Mouse (Mus musculus) liver, embryonic 15.5 days (tissue): ENCODE data around the gene Asna1. TPM values are rescaled to one million over a fixed set of nuclear protein-coding genes. Genes with fewer than 3 reads are reported as not detected.

Experiments used
- ATAC-seq: fragments of 200-750 bp; cut with Nextera tagmentation; 2 replicates; pipeline ENCODE4 v1.8.0; 2017; ENCODE audit warnings: moderate number of reproducible peaks, mild to moderate bottlenecking, moderate library complexity; ENCODE audit not compliant: insufficient read depth
- H3K27ac ChIP-seq: fragments of 300-500 bp; sonication (generic); replicated peaks from 2 replicates; pipeline ENCODE4 v1.5.1; 2015; ENCODE audit warnings: mild to moderate bottlenecking, inconsistent platforms
- H3K27me3 ChIP-seq: fragments of 300-500 bp; sonication (generic); 2 replicates; pipeline ENCODE4 v1.6.1; 2015; ENCODE audit warnings: mild to moderate bottlenecking, inconsistent platforms
- H3K36me3 ChIP-seq: fragments of 300-500 bp; sonication (generic); replicated peaks from 2 replicates; pipeline ENCODE4 v1.6.1; 2015; ENCODE audit warnings: moderate library complexity, mild to moderate bottlenecking, inconsistent platforms
- H3K4me1 ChIP-seq: fragments of 300-500 bp; sonication (generic); replicated peaks from 2 replicates; pipeline ENCODE4 v1.6.1; 2015; ENCODE audit warnings: inconsistent platforms
- H3K4me2 ChIP-seq: fragments of 300-500 bp; sonication (generic); 2 replicates; pipeline ENCODE4 v1.6.1; 2015; ENCODE audit warnings: moderate library complexity, mild to moderate bottlenecking, inconsistent platforms
- H3K4me3 ChIP-seq: fragments of 300-500 bp; sonication (generic); replicated peaks from 2 replicates; pipeline ENCODE4 v1.5.1; 2015; ENCODE audit warnings: mild to moderate bottlenecking, inconsistent platforms
- H3K9ac ChIP-seq: fragments of 300-500 bp; sonication (generic); 2 replicates; pipeline ENCODE4 v1.6.1; 2015; ENCODE audit warnings: moderate library complexity, mild to moderate bottlenecking, inconsistent platforms
- H3K9me3 ChIP-seq: fragments of 300-500 bp; sonication (generic); replicated peaks from 2 replicates; pipeline ENCODE4 v1.6.1; 2016; ENCODE audit warnings: inconsistent platforms
- WGBS: fragments of 180-500 bp; shearing (Covaris S2); methylation state at CpG from one replicate; pipeline ENCODE4 v1.1.7; 2015; ENCODE audit warnings: mixed read lengths; ENCODE audit not compliant: insufficient replicate concordance; 5-methylcytosine and 5-hydroxymethylcytosine counted together
- polyA plus RNA-seq: library from polyadenylated mRNA; unstranded; fragments of >200 nt; fragmentation: Nextera tagmentation; extraction: Ambion mirVana; gene quantifications from 2 replicates; pipeline ENCODE4 v1.2.1, GENCODE M21; 2015

Gene Asna1
- polyA plus RNA-seq, 1 experiment from 2014 or later, result 59.7 TPM

- Histone ChIP-seq H3K4me3 (peak overlapping the region; percentile 70), H3K4me1 (peaks cover 67% of the 10 kb centered on the region), H3K27ac (peak overlapping the region; percentile 89), H3K9me3 (no peaks in the 10 kb centered on the region), H3K4me2 (peak overlapping the region; percentile 98), H3K36me3 (no peaks in the 10 kb centered on the region), H3K27me3 (no peaks in the 10 kb centered on the region), H3K9ac (peak overlapping the region; percentile 74)
- no peak for ATAC-seq
- 4% methylated on average over 15 of the region's 15 CpGs for WGBS
These were observed 35.8 kb downstream of the Asna1 start for GRCm38 (mm10) chr8:84989311-84989731.

DNA sequence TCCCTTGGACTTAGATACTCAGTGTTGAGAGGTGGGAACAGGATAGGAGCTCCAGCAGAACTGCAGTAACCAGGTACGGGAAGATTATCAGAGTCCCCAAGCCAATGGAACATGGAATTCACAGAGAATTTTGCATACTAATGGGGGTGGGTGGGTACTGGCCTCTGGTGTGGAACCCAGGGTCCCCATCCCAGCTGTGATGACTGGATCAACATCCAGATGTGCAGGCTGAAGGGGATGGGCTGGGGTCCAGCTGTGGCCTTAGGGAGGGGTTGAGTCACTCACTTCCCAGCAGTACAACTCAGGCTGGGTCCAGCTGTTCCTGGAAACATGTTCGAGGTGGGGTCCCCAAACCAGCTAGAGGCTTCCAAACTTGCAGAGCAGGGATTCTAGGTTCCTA is 37.2 kb downstream of the Asna1 start:
- no peak overlapping the region for H3K9ac ChIP-seq
- H3K4me3 ChIP-seq, result no peak overlapping the region
- peaks cover 80% of the 10 kb centered on the region for H3K4me1 ChIP-seq
- H3K36me3 ChIP-seq, result no peaks in the 10 kb centered on the region
- H3K27me3 ChIP-seq, result no peaks in the 10 kb centered on the region
- no peaks in the 10 kb centered on the region for H3K9me3 ChIP-seq
- H3K4me2 ChIP-seq, result no peak overlapping the region
- WGBS, result 74% methylated on average over 2 of the region's 2 CpGs
- ATAC-seq, result no peak
- H3K27ac ChIP-seq, result no peak overlapping the region

- Histone ChIP-seq H3K4me2 (no peak overlapping the region), H3K36me3 (no peaks in the 10 kb centered on the region), H3K9ac (no peak overlapping the region), H3K4me3 (no peak overlapping the region), H3K4me1 (peaks cover 85% of the 10 kb centered on the region), H3K27ac (no peak overlapping the region), H3K9me3 (no peaks in the 10 kb centered on the region), H3K27me3 (no peaks in the 10 kb centered on the region)
- no peak for ATAC-seq
- 65% methylated on average over 5 of the region's 5 CpGs for WGBS
These were observed 37.7 kb downstream of the Asna1 start for GRCm38 (mm10) chr8:84987388-84987787.

DNA sequence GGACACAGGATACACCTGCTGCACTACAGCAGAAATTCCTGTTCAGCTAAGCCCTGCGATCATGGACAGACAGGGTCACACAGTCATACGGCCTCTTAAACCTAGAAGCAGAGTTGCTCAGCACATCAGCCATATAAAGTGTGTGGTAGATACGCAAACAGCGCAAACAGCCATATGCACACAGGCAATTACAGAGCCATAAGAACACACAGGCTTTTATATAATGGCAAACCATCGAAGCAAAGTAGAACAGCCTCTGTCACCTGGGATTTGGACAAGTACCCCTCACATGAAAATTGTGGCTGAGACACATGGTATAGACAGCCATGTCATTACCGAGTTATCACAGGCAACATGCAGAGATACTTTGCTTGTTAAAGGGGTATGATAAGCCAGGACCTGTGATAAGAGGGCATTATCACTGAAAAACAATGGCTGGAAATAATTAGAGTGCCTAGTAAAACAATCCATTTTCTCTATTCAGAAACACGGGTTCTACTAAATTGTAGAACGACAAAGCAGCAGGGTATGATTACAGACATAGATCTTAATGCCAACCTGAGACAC is 38.6 kb downstream of the Asna1 start:
- Histone ChIP-seq H3K9ac (peak overlapping the region; percentile 57), H3K4me3 (peak overlapping the region; percentile 62), H3K4me2 (peak overlapping the region; percentile 99), H3K27ac (peak overlapping the region; percentile 83), H3K36me3 (no peaks in the 10 kb centered on the region), H3K27me3 (no peaks in the 10 kb centered on the region), H3K9me3 (no peaks in the 10 kb centered on the region), H3K4me1 (peaks cover 94% of the 10 kb centered on the region)
- ATAC-seq, result no peak
- WGBS, result 23% methylated on average over 8 of the region's 8 CpGs

DNA sequence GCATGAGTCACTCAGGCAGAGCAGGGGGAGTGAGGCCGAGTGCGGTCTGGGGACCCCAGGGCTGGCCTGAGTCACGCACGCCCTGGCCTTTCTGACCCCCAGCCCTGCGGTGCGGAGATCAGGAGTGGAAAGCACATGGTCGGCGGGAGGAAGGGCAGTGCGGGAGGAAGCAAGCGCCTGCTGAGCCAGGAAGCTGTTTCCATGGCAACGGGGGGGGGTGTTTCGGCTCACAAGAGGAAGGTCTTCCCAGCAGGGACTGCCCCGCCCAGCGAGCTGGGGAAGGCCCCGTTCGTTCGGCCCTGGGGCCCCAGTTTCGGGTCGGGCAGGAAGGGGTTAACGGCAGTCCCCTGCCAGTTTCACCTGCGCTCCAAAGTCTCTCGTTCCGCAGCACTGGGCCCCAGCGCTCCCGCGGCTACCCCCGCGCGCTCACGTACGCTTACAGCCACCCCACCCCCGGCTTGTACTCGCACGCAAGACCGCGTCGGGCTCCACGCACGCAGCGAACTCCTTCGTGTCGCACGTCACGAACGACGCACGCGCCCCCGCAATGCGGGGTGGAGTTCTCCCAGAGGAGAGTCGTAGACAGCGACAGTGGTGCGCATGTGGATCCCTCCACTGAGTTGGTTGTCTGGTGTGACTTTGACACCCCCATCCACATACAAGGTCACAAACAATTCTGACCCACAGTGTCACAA is 39.2 kb downstream of the Asna1 start:
- Histone ChIP-seq H3K4me3 (peak overlapping the region; percentile 62), H3K27me3 (no peaks in the 10 kb centered on the region), H3K27ac (peak overlapping the region; percentile 83), H3K4me1 (peaks cover 94% of the 10 kb centered on the region), H3K9me3 (no peaks in the 10 kb centered on the region), H3K9ac (peak overlapping the region; percentile 57), H3K4me2 (peak overlapping the region; percentile 99), H3K36me3 (no peaks in the 10 kb centered on the region)
- WGBS, result under 1% methylated on average over 53 of the region's 53 CpGs
- peak; percentile 4; the same call in 1 of the 2 replicates for ATAC-seq

DNA sequence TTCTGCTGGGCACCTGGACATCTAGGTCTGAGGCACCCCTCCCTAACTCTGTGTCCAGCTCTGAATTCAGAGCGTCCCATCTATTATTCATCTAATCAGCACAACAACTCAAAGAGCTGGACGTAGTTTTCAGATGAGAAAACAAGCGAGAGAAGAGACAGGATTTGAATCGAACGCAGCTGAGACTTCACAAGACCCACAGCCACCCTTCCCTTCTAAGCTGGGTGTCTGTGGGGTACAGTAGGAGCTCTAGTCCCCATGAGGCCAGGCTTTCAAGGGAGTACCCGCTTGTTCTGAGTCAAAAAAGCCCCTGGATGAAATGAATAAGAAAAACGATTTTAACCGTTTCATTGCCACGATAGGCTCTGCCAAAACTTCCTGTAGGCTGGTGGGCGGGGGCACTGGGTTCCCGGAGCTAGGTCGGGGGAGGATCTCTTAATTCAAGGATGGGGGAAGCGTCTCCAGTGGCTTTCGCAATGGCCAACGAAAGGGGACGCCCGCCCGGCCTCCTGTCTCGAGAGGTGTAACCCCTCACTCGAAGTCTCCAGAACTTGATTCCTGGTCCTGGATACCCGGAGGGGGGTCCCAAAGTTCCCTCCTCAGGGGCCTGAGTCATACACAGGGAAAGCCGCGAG is 39.9 kb downstream of the Asna1 start:
- no peak for ATAC-seq
- 2% methylated on average over 23 of the region's 23 CpGs for WGBS

GRCm38 (mm10) chr8:84984294-84985048 is 40.6 kb downstream of the Asna1 start:
- Histone ChIP-seq H3K27me3 (0 out of 2 replicates have a peak, but pooled peaks cover under 1% of the 10 kb centered on the region), H3K27ac (peak overlapping the region; percentile 83), H3K36me3 (no peaks in the 10 kb centered on the region), H3K4me1 (peaks cover 97% of the 10 kb centered on the region), H3K9ac (peak overlapping the region; percentile 57), H3K9me3 (no peaks in the 10 kb centered on the region), H3K4me3 (peak overlapping the region; percentile 62), H3K4me2 (peak overlapping the region; percentile 99)
- WGBS, result 14% methylated on average over 16 of the region's 16 CpGs
- ATAC-seq, result peak; percentile 38

More for the DNA sequence above, 39.9 kb downstream of the Asna1 start:
- H3K4me1 ChIP-seq, result peaks cover 96% of the 10 kb centered on the region
- H3K27me3 ChIP-seq, result no peaks in the 10 kb centered on the region
- peak overlapping the region; percentile 62 for H3K4me3 ChIP-seq
- peak overlapping the region; percentile 57 for H3K9ac ChIP-seq
- peak overlapping the region; percentile 83 for H3K27ac ChIP-seq
- H3K9me3 ChIP-seq, result no peaks in the 10 kb centered on the region
- no peaks in the 10 kb centered on the region for H3K36me3 ChIP-seq
- peak overlapping the region; percentile 99 for H3K4me2 ChIP-seq

GRCm38 (mm10) chr8:84982499-84983011 is 42.5 kb downstream of the Asna1 start:
- H3K27ac ChIP-seq, result peak overlapping the region; percentile 34
- WGBS, result 30% methylated on average over 3 of the region's 3 CpGs
- no peak overlapping the region for H3K4me2 ChIP-seq
- ATAC-seq, result no peak
- no peaks in the 10 kb centered on the region for H3K9me3 ChIP-seq
- H3K4me1 ChIP-seq, result peaks cover 98% of the 10 kb centered on the region
- H3K36me3 ChIP-seq, result no peaks in the 10 kb centered on the region
- H3K4me3 ChIP-seq, result no peak overlapping the region
- H3K27me3 ChIP-seq, result peaks cover 19% of the 10 kb centered on the region; the same call in 1 of the 2 replicates
- H3K9ac ChIP-seq, result no peak overlapping the region

DNA sequence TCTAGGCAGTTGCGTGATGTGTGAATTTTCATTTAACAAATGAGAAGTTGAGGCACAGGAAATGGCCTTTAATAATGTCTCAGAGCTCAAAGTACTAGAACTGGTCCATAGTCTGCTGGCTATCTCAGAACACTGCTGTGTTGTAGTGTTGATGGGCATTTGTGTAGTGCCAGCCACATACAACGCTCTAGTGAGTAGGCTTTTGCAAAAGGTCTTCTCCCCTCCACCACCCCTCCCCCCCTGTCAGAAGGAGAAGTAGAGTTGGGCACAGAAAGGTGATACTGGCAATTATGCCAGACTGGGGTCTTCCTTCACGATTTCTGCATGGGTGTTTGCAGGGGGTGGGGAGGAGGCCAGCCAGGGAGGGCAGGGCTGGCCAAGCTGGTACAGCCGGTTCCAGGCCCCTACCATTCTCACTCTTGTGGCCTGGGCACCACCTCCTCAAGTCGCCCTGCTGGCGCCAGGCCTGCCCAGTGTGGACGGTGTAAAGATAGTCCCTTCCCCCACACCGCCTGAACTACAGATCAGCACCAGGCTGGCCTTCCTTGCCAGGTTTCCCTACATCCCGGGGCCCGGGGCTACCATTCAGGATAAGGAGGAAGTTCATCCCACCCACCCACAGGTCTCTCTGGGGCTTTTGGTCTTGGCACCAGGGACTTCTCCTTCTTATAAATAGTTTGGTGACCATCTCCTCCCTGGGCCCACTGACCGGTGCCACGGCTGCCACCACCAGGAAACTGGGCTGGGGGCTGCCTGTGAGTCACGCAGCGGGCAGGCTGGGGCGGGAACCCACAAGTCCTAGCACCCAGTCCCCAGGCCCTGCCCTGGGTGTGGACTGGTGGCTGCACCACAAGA is 43.2 kb downstream of the Asna1 start:
- no peak for ATAC-seq
- H3K4me3 ChIP-seq, result no peak overlapping the region
- no peak overlapping the region for H3K9ac ChIP-seq
- WGBS, result 57% methylated on average over 15 of the region's 15 CpGs
- peaks cover 98% of the 10 kb centered on the region for H3K4me1 ChIP-seq
- peaks cover 21% of the 10 kb centered on the region; the same call in 1 of the 2 replicates for H3K27me3 ChIP-seq
- peak overlapping the region; percentile 34 for H3K27ac ChIP-seq
- no peak overlapping the region for H3K4me2 ChIP-seq
- H3K9me3 ChIP-seq, result no peaks in the 10 kb centered on the region
- H3K36me3 ChIP-seq, result no peaks in the 10 kb centered on the region
